Mouse (Mus musculus): ENCODE data around the gene Rdh13.

Rdh13 gene

GRCm38 (mm10) chr7:4445216-4445791 lies at the start of gene Rdh13:
Gene Rdh13, minus strand, starts transcription at chr7:4445649.
- DNase-seq: peak; percentile 89

- DNase-seq: no peak
Observed at GRCm38 (mm10) chr7:4493991-4494390, 48.5 kb upstream of the Rdh13 start.

- no peak for DNase-seq
Observed at GRCm38 (mm10) chr7:4492284-4493224, 47.1 kb upstream of the Rdh13 start.

GRCm38 (mm10) chr7:4491308-4491707 lies 45.9 kb upstream of the Rdh13 start:
- no peak for DNase-seq

GRCm38 (mm10) chr7:4482281-4482680 lies 36.8 kb upstream of the Rdh13 start:
- DNase-seq: no peak

- peak; percentile 44 for DNase-seq
Observed at GRCm38 (mm10) chr7:4479674-4480073, 34.2 kb upstream of the Rdh13 start.

GRCm38 (mm10) chr7:4478796-4479291 lies 33.4 kb upstream of the Rdh13 start:
- no peak for DNase-seq

- peak; percentile 61 for DNase-seq
Observed at GRCm38 (mm10) chr7:4478021-4478795, 32.8 kb upstream of the Rdh13 start.

- DNase-seq: no peak
Observed at GRCm38 (mm10) chr7:4473940-4474339, 28.5 kb upstream of the Rdh13 start.

- peak; percentile 93 for DNase-seq
Observed at GRCm38 (mm10) chr7:4471179-4471555, 25.7 kb upstream of the Rdh13 start.

- peak; percentile 58 for DNase-seq
Observed at GRCm38 (mm10) chr7:4470275-4471178, 25.1 kb upstream of the Rdh13 start.

GRCm38 (mm10) chr7:4467801-4468200 lies 22.4 kb upstream of the Rdh13 start:
- DNase-seq: no peak

GRCm38 (mm10) chr7:4464194-4464824 lies 18.9 kb upstream of the Rdh13 start:
- DNase-seq: no peak

- DNase-seq: no peak
Observed at GRCm38 (mm10) chr7:4460576-4461434, 15.4 kb upstream of the Rdh13 start, which contains the start of gene Eps8l1. Gene Eps8l1, plus strand, starts transcription at chr7:4460674.

- DNase-seq: no peak
Observed at GRCm38 (mm10) chr7:4452644-4453043, 7.2 kb upstream of the Rdh13 start.

GRCm38 (mm10) chr7:4449211-4449610 lies 3.8 kb upstream of the Rdh13 start:
- DNase-seq: no peak

GRCm38 (mm10) chr7:4448439-4448838 lies 3.0 kb upstream of the Rdh13 start:
- DNase-seq: no peak

GRCm38 (mm10) chr7:4447138-4447537 lies 1.7 kb upstream of the Rdh13 start:
- DNase-seq: no peak

- DNase-seq: no peak
Observed at GRCm38 (mm10) chr7:4440549-4440948, 4.9 kb downstream of the Rdh13 start.

- DNase-seq: no peak
Observed at GRCm38 (mm10) chr7:4437721-4438120, 7.7 kb downstream of the Rdh13 start.

GRCm38 (mm10) chr7:4432026-4432425 lies 13.4 kb downstream of the Rdh13 start:
- no peak for DNase-seq
